Mouse (Mus musculus) limb, embryonic 10.5 days (tissue): Measurements from ENCODE around the gene Rassf4. TPM values are rescaled to one million over a fixed set of nuclear protein-coding genes. Genes with fewer than 3 reads are reported as not detected.

ENCODE experiments used
- DNase-seq: peaks from one replicate; pipeline ENCODE4 v3.0.0-alpha.2; 2017; ENCODE audit warnings: low spot score
- H3K27ac ChIP-seq: fragments of 300-500 bp; sonication (generic); 2 replicates; pipeline ENCODE4 v1.5.1; 2016; ENCODE audit warnings: mild to moderate bottlenecking
- H3K27me3 ChIP-seq: fragments of 300-500 bp; sonication (generic); 2 replicates; pipeline ENCODE4 v1.6.1; 2016; ENCODE audit warnings: low read depth, mild to moderate bottlenecking; ENCODE audit not compliant: poor library complexity, severe bottlenecking
- H3K36me3 ChIP-seq: fragments of 300-500 bp; sonication (generic); 2 replicates; pipeline ENCODE4 v1.6.1; 2016; ENCODE audit warnings: mild to moderate bottlenecking, moderate library complexity
- H3K4me1 ChIP-seq: fragments of 300-500 bp; sonication (generic); 2 replicates; pipeline ENCODE4 v1.6.1; 2016
- H3K4me3 ChIP-seq: fragments of 300-500 bp; sonication (generic); 2 replicates; pipeline ENCODE4 v1.5.1; 2016; ENCODE audit warnings: mild to moderate bottlenecking, moderate library complexity
- H3K9me3 ChIP-seq: fragments of 300-500 bp; sonication (generic); replicated peaks from 2 replicates; pipeline ENCODE4 v1.6.1; 2016; ENCODE audit warnings: mild to moderate bottlenecking
- WGBS: fragments of 180-500 bp; shearing (Covaris S2); methylation state at CpG from one replicate; pipeline ENCODE4 v1.1.7; 2016; 5-methylcytosine and 5-hydroxymethylcytosine counted together
- polyA plus RNA-seq: library from polyadenylated mRNA; unstranded; fragments of >200 nt; fragmentation: Nextera tagmentation; extraction: Ambion mirVana; gene quantifications from 2 replicates; pipeline ENCODE4 v1.2.1, GENCODE M21; 2016

Gene Rassf4
- polyA plus RNA-seq, 1 experiment from 2014 or later = 4.2 TPM

GRCm38 (mm10) chr6:116697413-116697812 is 23.7 kb upstream of the Rassf4 start:
- H3K9me3 ChIP-seq = no peaks in the 10 kb centered on the region
- H3K4me1 ChIP-seq = no peaks in the 10 kb centered on the region
- no peaks in the 10 kb centered on the region for H3K36me3 ChIP-seq
- H3K4me3 ChIP-seq = no peak overlapping the region
- DNase-seq = no peak
- WGBS = 56% methylated on average over 2 of the region's 2 CpGs
- no peaks in the 10 kb centered on the region for H3K27me3 ChIP-seq
- H3K27ac ChIP-seq = no peak overlapping the region

GRCm38 (mm10) chr6:116694346-116694745 is 20.6 kb upstream of the Rassf4 start:
- H3K4me3 ChIP-seq = no peak overlapping the region
- H3K36me3 ChIP-seq = no peaks in the 10 kb centered on the region
- H3K27me3 ChIP-seq = no peaks in the 10 kb centered on the region
- WGBS = 87% methylated on average over 3 of the region's 3 CpGs
- no peak for DNase-seq
- no peak overlapping the region for H3K27ac ChIP-seq
- no peaks in the 10 kb centered on the region for H3K9me3 ChIP-seq
- H3K4me1 ChIP-seq = no peaks in the 10 kb centered on the region

- WGBS = 92% methylated on average over 4 of the region's 4 CpGs
- H3K27me3 ChIP-seq = no peaks in the 10 kb centered on the region
- DNase-seq = no peak
Observed at GRCm38 (mm10) chr6:116693639-116694038, 19.9 kb upstream of the Rassf4 start.

GRCm38 (mm10) chr6:116682317-116682716 is 8.6 kb upstream of the Rassf4 start:
- DNase-seq = no peak
- Histone ChIP-seq H3K36me3 (no peaks in the 10 kb centered on the region), H3K9me3 (no peaks in the 10 kb centered on the region), H3K4me1 (no peaks in the 10 kb centered on the region), H3K4me3 (no peak overlapping the region), H3K27ac (no peak overlapping the region), H3K27me3 (no peaks in the 10 kb centered on the region)
- WGBS = 53% methylated on average over 6 of the region's 6 CpGs

More at GRCm38 (mm10) chr6:116693639-116694038, 19.9 kb upstream of the Rassf4 start:
- Histone ChIP-seq H3K4me3 (no peak overlapping the region), H3K4me1 (no peaks in the 10 kb centered on the region), H3K27ac (no peak overlapping the region), H3K36me3 (no peaks in the 10 kb centered on the region), H3K9me3 (no peaks in the 10 kb centered on the region)

- 0 out of 2 replicates have a peak, but pooled peaks cover 6% of the 10 kb centered on the region for H3K27me3 ChIP-seq
- 83% methylated on average over 5 of the region's 5 CpGs for WGBS
- no peaks in the 10 kb centered on the region for H3K9me3 ChIP-seq
- peaks cover 8% of the 10 kb centered on the region; the same call in 1 of the 2 replicates for H3K4me1 ChIP-seq
- DNase-seq = no peak
- H3K27ac ChIP-seq = no peak overlapping the region
- H3K4me3 ChIP-seq = no peak overlapping the region
- H3K36me3 ChIP-seq = no peaks in the 10 kb centered on the region
Observed at GRCm38 (mm10) chr6:116679563-116680288, 6.0 kb upstream of the Rassf4 start.

GRCm38 (mm10) chr6:116677321-116677720 is 3.6 kb upstream of the Rassf4 start:
- DNase-seq = no peak

GRCm38 (mm10) chr6:116676355-116676913 is 2.7 kb upstream of the Rassf4 start:
- no peak for DNase-seq
- 81% methylated on average over 10 of the region's 10 CpGs for WGBS
- Histone ChIP-seq H3K36me3 (no peaks in the 10 kb centered on the region), H3K9me3 (no peaks in the 10 kb centered on the region), H3K27me3 (peaks cover 26% of the 10 kb centered on the region), H3K4me3 (no peak overlapping the region), H3K27ac (no peak overlapping the region), H3K4me1 (peaks cover 32% of the 10 kb centered on the region)

More at GRCm38 (mm10) chr6:116677321-116677720, 3.6 kb upstream of the Rassf4 start:
- H3K9me3 ChIP-seq = no peaks in the 10 kb centered on the region
- no peaks in the 10 kb centered on the region for H3K36me3 ChIP-seq
- H3K27me3 ChIP-seq = peaks cover 17% of the 10 kb centered on the region
- WGBS = 75% methylated on average over 6 of the region's 6 CpGs
- H3K27ac ChIP-seq = 0 out of 2 replicates have a peak overlapping the region, but pooled peaks have one; percentile 26
- peaks cover 28% of the 10 kb centered on the region for H3K4me1 ChIP-seq
- no peak overlapping the region for H3K4me3 ChIP-seq

GRCm38 (mm10) chr6:116674283-116674886 is 633 bp upstream of the Rassf4 start:
- Histone ChIP-seq H3K9me3 (no peaks in the 10 kb centered on the region), H3K27ac (peak overlapping the region; percentile 71), H3K27me3 (peaks cover 46% of the 10 kb centered on the region), H3K4me1 (peaks cover 49% of the 10 kb centered on the region), H3K4me3 (peak overlapping the region; percentile 55), H3K36me3 (no peaks in the 10 kb centered on the region)
- no peak for DNase-seq
- WGBS = 23% methylated on average over 16 of the region's 16 CpGs

GRCm38 (mm10) chr6:116672349-116672748 is 1.4 kb downstream of the Rassf4 start:
- Histone ChIP-seq H3K4me3 (no peak overlapping the region), H3K9me3 (no peaks in the 10 kb centered on the region), H3K36me3 (no peaks in the 10 kb centered on the region), H3K4me1 (peaks cover 59% of the 10 kb centered on the region), H3K27ac (no peak overlapping the region), H3K27me3 (peaks cover 50% of the 10 kb centered on the region)
- DNase-seq = no peak
- 81% methylated on average over 5 of the region's 5 CpGs for WGBS

- WGBS = 88% methylated on average over 4 of the region's 4 CpGs
- peaks cover 57% of the 10 kb centered on the region for H3K4me1 ChIP-seq
- no peaks in the 10 kb centered on the region for H3K36me3 ChIP-seq
- no peak overlapping the region for H3K27ac ChIP-seq
- no peak overlapping the region for H3K4me3 ChIP-seq
- no peak for DNase-seq
- peaks cover 50% of the 10 kb centered on the region for H3K27me3 ChIP-seq
- no peaks in the 10 kb centered on the region for H3K9me3 ChIP-seq
Observed at GRCm38 (mm10) chr6:116671768-116672167, 2.0 kb downstream of the Rassf4 start.

GRCm38 (mm10) chr6:116671031-116671430 is 2.7 kb downstream of the Rassf4 start:
- H3K9me3 ChIP-seq = no peaks in the 10 kb centered on the region
- H3K4me1 ChIP-seq = peaks cover 53% of the 10 kb centered on the region
- WGBS = 5% methylated on average over 5 of the region's 5 CpGs
- no peak overlapping the region for H3K4me3 ChIP-seq
- no peaks in the 10 kb centered on the region for H3K36me3 ChIP-seq
- H3K27me3 ChIP-seq = peaks cover 50% of the 10 kb centered on the region
- peak; percentile 38 for DNase-seq
- no peak overlapping the region for H3K27ac ChIP-seq

GRCm38 (mm10) chr6:116670144-116670543 is 3.6 kb downstream of the Rassf4 start:
- Histone ChIP-seq H3K4me3 (no peak overlapping the region), H3K4me1 (peaks cover 53% of the 10 kb centered on the region), H3K36me3 (no peaks in the 10 kb centered on the region), H3K9me3 (no peaks in the 10 kb centered on the region), H3K27me3 (peaks cover 48% of the 10 kb centered on the region), H3K27ac (no peak overlapping the region)
- no peak for DNase-seq
- 42% methylated on average over 6 of the region's 6 CpGs for WGBS
